Mouse (Mus musculus) kidney, embryonic 14.5 days (tissue): ENCODE results near the gene 6030458C11Rik. TPM values are rescaled to one million over a fixed set of nuclear protein-coding genes. Genes with fewer than 3 reads are reported as not detected.

Source experiments
- ATAC-seq: fragments of 200-750 bp; cut with Nextera tagmentation; 2 replicates; pipeline ENCODE4 v1.8.0; 2017; ENCODE audit warnings: moderate number of reproducible peaks, mild to moderate bottlenecking, moderate TSS enrichment, moderate library complexity; ENCODE audit not compliant: low FRiP score, low TSS enrichment
- H3K27ac ChIP-seq: fragments of 300-500 bp; sonication (generic); 2 replicates; pipeline ENCODE4 v1.5.1; 2014; ENCODE audit warnings: low read depth, mild to moderate bottlenecking, low read length, moderate library complexity, mixed read lengths
- H3K27me3 ChIP-seq: fragments of 300-500 bp; sonication (generic); 2 replicates; pipeline ENCODE4 v1.6.1; 2014; ENCODE audit warnings: mild to moderate bottlenecking, low read length; ENCODE audit not compliant: control insufficient read depth, insufficient read depth
- H3K36me3 ChIP-seq: fragments of 300-500 bp; sonication (generic); 2 replicates; pipeline ENCODE4 v1.6.1; 2014; ENCODE audit warnings: low read length, mixed read lengths; ENCODE audit not compliant: control insufficient read depth, insufficient read depth
- H3K4me1 ChIP-seq: fragments of 300-500 bp; sonication (generic); 2 replicates; pipeline ENCODE4 v1.6.1; 2014; ENCODE audit warnings: low read length, mixed read lengths; ENCODE audit not compliant: control insufficient read depth, insufficient read depth
- H3K4me2 ChIP-seq: fragments of 300-500 bp; sonication (generic); replicated peaks from 2 replicates; pipeline ENCODE4 v1.6.1; 2014; ENCODE audit warnings: low read depth, mild to moderate bottlenecking, low read length
- H3K4me3 ChIP-seq: fragments of 300-500 bp; sonication (generic); 2 replicates; pipeline ENCODE4 v1.5.1; 2014; ENCODE audit warnings: mild to moderate bottlenecking, low read length
- H3K9ac ChIP-seq: fragments of 300-500 bp; sonication (generic); 2 replicates; pipeline ENCODE4 v1.6.1; 2014; ENCODE audit warnings: low read depth, mild to moderate bottlenecking, low read length, moderate library complexity
- H3K9me3 ChIP-seq: fragments of 300-500 bp; sonication (generic); 2 replicates; pipeline ENCODE4 v1.6.1; 2016; ENCODE audit warnings: low read length; ENCODE audit not compliant: control insufficient read depth
- WGBS: fragments of 180-500 bp; shearing (Covaris S2); extraction: QIAGEN DNeasy Blood & Tissue Kit; methylation state at CpG from one replicate; pipeline ENCODE4 v1.1.7; 2014; 5-methylcytosine and 5-hydroxymethylcytosine counted together
- polyA plus RNA-seq: library from polyadenylated mRNA; unstranded; fragments of >200 nt; fragmentation: Nextera tagmentation; extraction: Ambion mirVana; gene quantifications from 2 replicates; pipeline ENCODE4 v1.2.1, GENCODE M21; 2014

6030458C11Rik gene
- polyA plus RNA-seq, 1 experiment from 2014 or later, result 43.2 TPM

DNA sequence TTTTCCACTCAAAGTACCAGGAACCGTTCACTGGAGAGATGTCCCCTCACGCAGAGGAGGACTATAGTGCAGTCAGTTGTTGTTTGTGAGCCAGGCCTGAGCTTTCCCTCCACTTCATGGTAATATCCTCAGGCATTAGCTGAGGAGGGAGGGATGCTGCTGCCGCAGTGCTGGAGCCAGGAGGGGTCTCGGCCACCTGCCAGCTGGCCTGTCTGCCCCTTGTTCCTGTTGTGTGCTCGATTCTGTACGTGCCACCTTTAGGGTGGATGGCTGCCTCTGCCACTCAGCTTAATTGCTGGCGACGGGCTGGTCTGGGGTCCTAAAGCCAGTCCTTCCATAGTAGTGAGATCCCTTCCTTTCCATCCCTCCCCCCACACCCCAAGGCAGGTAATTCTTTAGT, 29.0 kb upstream of the 6030458C11Rik start:
- ATAC-seq, result no peak
- Histone ChIP-seq H3K4me1 (no peaks in the 10 kb centered on the region), H3K4me3 (no peak overlapping the region), H3K9me3 (no peaks in the 10 kb centered on the region), H3K36me3 (peaks cover 81% of the 10 kb centered on the region), H3K27ac (no peak overlapping the region), H3K4me2 (no peak overlapping the region), H3K9ac (no peak overlapping the region), H3K27me3 (no peaks in the 10 kb centered on the region)
- 87% methylated on average over 8 of the region's 8 CpGs for WGBS

DNA sequence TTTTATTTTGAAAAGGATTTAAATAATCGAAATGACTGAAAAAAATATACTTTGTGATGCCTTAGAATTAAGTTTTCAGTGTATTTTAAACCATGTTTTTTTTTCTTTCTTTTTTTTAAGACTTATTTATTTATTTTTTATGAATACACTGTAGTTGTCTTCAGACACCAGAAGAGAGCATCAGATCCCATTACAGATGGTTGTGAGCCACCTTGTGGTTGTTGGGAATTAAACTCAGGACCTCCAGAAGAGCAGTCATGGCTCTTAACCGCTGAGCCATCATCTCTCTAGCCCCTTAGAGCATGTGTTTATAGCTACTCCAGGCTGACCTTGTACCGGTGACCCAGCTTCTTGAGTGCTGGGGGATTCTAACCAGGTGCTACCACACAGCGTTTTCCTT, 24.9 kb upstream of the 6030458C11Rik start:
- Histone ChIP-seq H3K4me1 (no peaks in the 10 kb centered on the region), H3K9me3 (no peaks in the 10 kb centered on the region), H3K4me2 (no peak overlapping the region), H3K9ac (no peak overlapping the region), H3K27me3 (no peaks in the 10 kb centered on the region), H3K4me3 (no peak overlapping the region), H3K27ac (no peak overlapping the region), H3K36me3 (peaks cover 87% of the 10 kb centered on the region)
- ATAC-seq, result no peak
- WGBS, result 84% methylated on average over 4 of the region's 4 CpGs

DNA sequence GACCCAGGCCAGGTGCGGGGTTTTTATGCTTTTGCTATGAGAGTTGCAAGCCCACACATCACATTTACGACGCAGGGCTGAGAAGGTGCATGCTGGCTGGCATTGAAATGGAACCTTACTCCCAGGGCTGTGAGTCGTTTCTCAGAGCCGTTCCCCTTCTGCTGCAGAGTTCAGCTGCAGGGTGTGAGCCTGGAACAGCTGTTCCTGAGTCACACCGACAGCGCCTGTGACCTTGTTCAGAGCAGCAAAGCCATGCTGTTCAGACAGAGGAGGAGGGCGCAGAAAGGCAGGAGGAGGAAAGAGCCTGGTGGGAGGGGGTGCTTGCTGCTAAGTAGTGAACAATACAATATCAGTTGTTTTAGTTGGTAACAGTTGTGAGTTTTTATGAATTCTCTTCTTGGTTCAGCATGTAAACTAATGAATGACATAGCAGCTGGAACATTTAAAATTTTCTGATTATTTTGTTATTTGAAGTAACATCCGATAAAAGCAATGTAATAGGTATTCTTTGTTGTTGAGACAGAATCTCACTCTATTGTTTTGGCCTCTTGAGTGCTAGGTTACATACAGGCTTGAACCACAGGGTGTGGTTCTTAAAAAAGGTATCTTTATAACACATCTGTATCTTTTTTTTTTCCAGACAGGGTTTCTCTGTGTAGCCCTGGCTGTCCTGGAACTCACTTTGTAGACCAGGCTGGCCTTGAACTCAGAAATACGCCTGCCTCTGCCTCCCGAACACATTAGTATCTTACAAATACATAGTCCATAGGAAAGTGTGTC, 23.9 kb upstream of the 6030458C11Rik start:
- H3K27me3 ChIP-seq, result no peaks in the 10 kb centered on the region
- H3K4me3 ChIP-seq, result no peak overlapping the region
- H3K36me3 ChIP-seq, result peaks cover 87% of the 10 kb centered on the region
- H3K4me2 ChIP-seq, result no peak overlapping the region
- no peak overlapping the region for H3K9ac ChIP-seq
- no peak for ATAC-seq
- H3K9me3 ChIP-seq, result no peaks in the 10 kb centered on the region
- no peak overlapping the region for H3K27ac ChIP-seq
- H3K4me1 ChIP-seq, result no peaks in the 10 kb centered on the region
- 62% methylated on average over 11 of the region's 11 CpGs for WGBS

DNA sequence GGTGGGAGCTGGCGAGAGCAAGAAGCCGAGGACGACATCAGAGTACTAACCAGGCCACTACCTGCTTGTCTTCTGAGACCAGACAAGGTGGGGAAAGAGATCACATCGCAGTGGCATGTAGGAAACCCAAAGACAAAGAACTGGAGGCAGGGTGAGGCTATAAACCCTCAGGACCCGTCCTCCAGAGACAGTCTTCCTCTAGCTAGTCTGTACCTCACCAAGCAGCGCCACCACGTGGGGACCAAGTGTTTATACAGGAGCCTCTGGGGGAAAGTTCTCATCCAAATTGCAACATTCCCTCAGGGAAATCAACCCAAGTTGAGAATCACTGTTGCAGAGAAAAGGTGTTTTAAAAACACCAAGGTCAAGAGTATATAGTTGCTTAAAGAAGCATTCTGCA, 18.4 kb upstream of the 6030458C11Rik start:
- no peak overlapping the region for H3K4me3 ChIP-seq
- no peak overlapping the region for H3K9ac ChIP-seq
- no peak overlapping the region for H3K4me2 ChIP-seq
- no peaks in the 10 kb centered on the region for H3K4me1 ChIP-seq
- ATAC-seq, result no peak
- H3K36me3 ChIP-seq, result peaks cover 88% of the 10 kb centered on the region
- H3K9me3 ChIP-seq, result no peaks in the 10 kb centered on the region
- H3K27ac ChIP-seq, result no peak overlapping the region
- WGBS, result 78% methylated on average over 7 of the region's 7 CpGs
- no peaks in the 10 kb centered on the region for H3K27me3 ChIP-seq

DNA sequence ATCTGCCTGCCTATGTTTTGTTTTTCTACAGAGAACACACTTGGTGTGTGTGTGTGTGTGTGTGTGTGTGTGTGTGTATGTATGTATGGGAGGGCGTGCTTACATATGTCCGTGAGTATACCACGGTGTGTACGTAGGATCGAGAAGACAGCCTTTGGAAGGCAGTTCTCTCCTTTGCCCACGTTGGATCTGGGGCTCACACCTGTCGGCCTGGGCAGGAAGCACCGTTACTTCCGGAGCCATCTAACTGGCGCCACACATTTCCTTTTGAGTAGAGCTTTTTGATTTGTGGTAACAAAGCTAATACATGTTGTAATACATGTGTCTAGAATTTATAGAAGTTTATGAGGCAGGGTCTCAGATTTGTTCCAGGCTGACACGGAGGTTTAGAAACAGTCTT, 16.3 kb upstream of the 6030458C11Rik start:
- Histone ChIP-seq H3K4me3 (no peak overlapping the region), H3K9me3 (no peaks in the 10 kb centered on the region), H3K4me2 (no peak overlapping the region), H3K9ac (no peak overlapping the region), H3K27ac (no peak overlapping the region), H3K27me3 (no peaks in the 10 kb centered on the region), H3K4me1 (no peaks in the 10 kb centered on the region), H3K36me3 (peaks cover 88% of the 10 kb centered on the region)
- WGBS, result 94% methylated on average over 11 of the region's 11 CpGs
- ATAC-seq, result no peak

DNA sequence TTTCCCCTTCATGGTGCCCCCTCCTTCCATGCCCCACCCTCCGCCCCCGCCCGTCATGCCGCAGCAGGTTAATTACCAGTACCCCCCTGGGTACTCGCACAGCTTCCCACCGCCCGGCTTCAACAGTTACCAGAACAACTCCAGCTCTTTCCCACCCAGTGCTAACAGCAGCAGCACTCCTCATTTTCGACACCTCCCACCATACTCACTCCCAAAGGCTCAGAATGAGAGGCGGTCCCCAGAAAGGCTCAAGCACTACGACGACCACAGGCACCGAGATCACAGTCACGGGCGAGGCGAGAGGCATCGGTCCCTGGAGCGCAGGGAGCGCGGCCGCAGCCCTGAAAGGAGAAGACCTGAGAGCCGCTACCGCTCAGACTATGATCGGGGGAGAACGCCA, 9.8 kb upstream of the 6030458C11Rik start:
- H3K4me2 ChIP-seq, result no peak overlapping the region
- no peaks in the 10 kb centered on the region for H3K4me1 ChIP-seq
- peaks cover 69% of the 10 kb centered on the region for H3K36me3 ChIP-seq
- no peak overlapping the region for H3K4me3 ChIP-seq
- no peak overlapping the region for H3K27ac ChIP-seq
- no peaks in the 10 kb centered on the region for H3K9me3 ChIP-seq
- H3K27me3 ChIP-seq, result no peaks in the 10 kb centered on the region
- 95% methylated on average over 24 of the region's 24 CpGs for WGBS
- no peak overlapping the region for H3K9ac ChIP-seq
- no peak for ATAC-seq

DNA sequence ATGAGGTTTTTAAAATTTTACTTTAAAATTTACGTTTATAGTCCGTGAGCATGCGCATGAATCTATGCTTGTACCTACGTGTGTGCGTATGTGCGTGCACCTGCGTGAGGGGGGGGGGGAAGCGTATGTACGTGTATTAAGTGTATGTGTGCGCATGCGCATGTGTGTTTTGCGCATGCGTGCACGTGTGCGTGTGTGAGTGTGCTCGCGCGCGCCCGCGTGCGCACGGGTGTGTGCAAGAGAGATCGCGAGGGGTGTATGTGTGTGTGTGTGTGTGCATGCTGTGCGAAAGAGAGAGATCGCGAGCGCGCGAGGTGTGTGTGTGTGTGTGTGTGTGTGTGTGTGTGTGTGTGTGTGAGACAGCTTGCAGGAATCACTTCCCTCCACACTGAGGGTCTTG, 8.9 kb upstream of the 6030458C11Rik start:
- Histone ChIP-seq H3K36me3 (peaks cover 72% of the 10 kb centered on the region), H3K27ac (no peak overlapping the region), H3K9me3 (no peaks in the 10 kb centered on the region), H3K27me3 (no peaks in the 10 kb centered on the region), H3K4me2 (no peak overlapping the region), H3K9ac (no peak overlapping the region), H3K4me1 (no peaks in the 10 kb centered on the region), H3K4me3 (no peak overlapping the region)
- 99% methylated on average over 31 of the region's 31 CpGs for WGBS
- no peak for ATAC-seq

DNA sequence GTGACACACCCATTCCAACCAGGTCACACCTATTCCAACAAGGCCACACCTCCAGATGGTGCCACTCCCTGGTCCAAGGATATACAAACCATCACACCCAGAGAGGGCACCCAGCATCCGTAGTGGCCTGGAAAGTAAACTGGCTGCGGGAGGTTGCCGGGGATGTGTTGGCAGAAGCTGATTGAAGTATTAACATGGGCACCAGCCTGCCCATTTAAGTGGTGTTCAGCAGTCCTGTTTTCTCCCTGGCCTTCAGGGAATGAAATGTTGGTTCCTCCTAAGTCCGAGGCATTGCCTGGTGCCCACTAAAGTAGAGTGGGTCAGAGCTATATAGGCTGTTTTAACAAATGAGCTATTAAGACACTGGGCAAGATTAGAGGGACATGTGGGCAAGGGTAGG, 8.2 kb upstream of the 6030458C11Rik start:
- Histone ChIP-seq H3K9ac (no peak overlapping the region), H3K4me3 (no peak overlapping the region), H3K27me3 (no peaks in the 10 kb centered on the region), H3K4me1 (no peaks in the 10 kb centered on the region), H3K9me3 (no peaks in the 10 kb centered on the region), H3K27ac (no peak overlapping the region), H3K4me2 (no peak overlapping the region), H3K36me3 (peaks cover 72% of the 10 kb centered on the region)
- 98% methylated on average over 4 of the region's 4 CpGs for WGBS
- no peak for ATAC-seq

DNA sequence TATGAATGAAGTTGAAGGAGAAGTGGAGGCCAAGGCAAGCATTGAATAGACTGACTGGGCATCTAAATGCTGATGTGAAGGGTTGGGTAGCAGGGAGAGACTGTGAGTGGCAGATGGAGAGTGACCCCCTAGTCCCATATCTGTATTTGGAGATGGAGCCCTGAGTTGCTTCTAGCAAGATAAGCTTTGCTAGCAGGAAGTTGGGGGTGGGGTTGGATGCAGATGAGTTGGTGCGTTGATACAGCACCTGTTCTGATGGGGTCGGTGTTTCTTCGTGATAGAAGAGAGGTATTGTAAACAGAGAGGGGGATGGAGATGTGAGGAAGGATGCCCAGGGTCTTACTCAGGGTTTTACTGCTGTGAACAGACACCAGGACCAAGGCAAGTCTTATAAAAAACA, 5.4 kb upstream of the 6030458C11Rik start:
- Histone ChIP-seq H3K27me3 (no peaks in the 10 kb centered on the region), H3K27ac (no peak overlapping the region)
- 91% methylated on average over 3 of the region's 3 CpGs for WGBS

More for the DNA sequence above, 5.4 kb upstream of the 6030458C11Rik start:
- H3K36me3 ChIP-seq, result peaks cover 52% of the 10 kb centered on the region
- H3K4me1 ChIP-seq, result peaks cover 9% of the 10 kb centered on the region; the same call in 1 of the 2 replicates
- no peak overlapping the region for H3K4me2 ChIP-seq
- no peak for ATAC-seq
- H3K9me3 ChIP-seq, result no peaks in the 10 kb centered on the region
- H3K9ac ChIP-seq, result no peak overlapping the region
- no peak overlapping the region for H3K4me3 ChIP-seq
